Mouse (Mus musculus): Measurements from ENCODE around the gene Myo3b. TPM values are rescaled to one million over a fixed set of nuclear protein-coding genes. Genes with fewer than 3 reads are reported as not detected.

The Myo3b gene
- polyA plus RNA-seq, 1 experiment from 2014 or later: 0.25 TPM

DNA sequence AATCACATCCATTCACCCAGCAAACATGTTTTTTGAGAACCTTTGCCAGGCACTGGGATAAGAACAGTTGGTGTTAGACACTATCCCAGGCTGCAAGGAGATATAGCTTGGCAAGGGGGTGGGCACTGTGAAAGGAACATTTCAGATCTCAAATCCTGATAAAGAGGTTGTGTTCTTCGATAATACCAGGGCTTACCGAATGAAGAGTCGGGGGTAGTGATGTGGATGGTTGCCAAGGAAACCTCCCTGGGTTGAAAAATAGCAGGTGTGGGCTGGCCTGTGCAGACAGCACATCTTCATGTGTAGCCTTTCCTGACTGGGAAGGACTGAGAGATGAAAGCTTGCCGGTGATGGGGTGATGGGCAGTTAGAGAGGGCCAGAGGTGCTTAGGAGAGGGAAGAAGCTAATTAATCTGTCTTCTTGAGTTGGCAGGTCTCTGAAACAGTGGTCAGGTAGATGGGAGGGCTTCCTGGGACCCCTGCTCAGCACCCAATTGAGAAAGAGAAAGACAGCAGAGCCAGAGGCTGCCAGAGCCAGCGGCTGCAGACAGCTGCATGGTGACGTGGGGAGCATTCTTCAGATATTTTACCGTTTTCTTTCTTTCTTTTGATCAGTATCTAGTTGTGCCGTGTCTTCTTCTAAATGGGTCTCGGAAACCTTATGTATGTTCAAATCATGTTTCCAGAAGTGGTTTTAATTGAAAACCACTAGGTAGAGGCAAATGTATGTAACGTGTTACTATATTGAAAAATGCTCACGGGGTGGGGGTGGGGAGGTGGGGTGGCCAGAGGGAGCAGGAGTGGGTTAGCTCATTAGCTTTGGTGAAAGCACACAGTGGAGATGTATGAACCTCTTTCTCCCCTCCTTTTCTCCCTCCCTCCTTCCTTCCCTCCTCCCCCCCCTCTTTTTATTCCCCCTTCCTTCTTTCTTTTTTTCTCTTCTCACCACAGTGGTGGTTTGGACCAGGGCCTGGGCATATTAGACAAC, 21.7 kb downstream of the Myo3b start:
- no peak overlapping the region for H3K27ac ChIP-seq (ENCODE audit: low read length)
- H3K27me3 ChIP-seq (replicated peaks; ENCODE audit: insufficient read depth, low read length): no peaks in the 10 kb centered on the region
- DNase-seq (ENCODE audit: low spot score): no peak
- TF ChIP-seq CTCF (IDR thresholded peaks at IDR 0.05) (no peak), EP300 (IDR thresholded peaks at IDR 0.05) (no peak)
- no peaks in the 10 kb centered on the region for H3K4me1 ChIP-seq (ENCODE audit: insufficient read depth, low read depth, low read length)
- no peak overlapping the region for H3K4me3 ChIP-seq (ENCODE audit: low read depth, low read length)
- H3K36me3 ChIP-seq (ENCODE audit: insufficient read depth, low read length): no peaks in the 10 kb centered on the region
- ATAC-seq: no peak
- no peak overlapping the region for H3K4me2 ChIP-seq (replicated peaks; ENCODE audit: low read depth, low read length)
- WGBS: 40% methylated on average over 11 of the region's 11 CpGs
- H3K9me3 ChIP-seq (ENCODE audit: low read length): no peaks in the 10 kb centered on the region
- no peak overlapping the region for H3K9ac ChIP-seq (replicated peaks; ENCODE audit: low read depth)

DNA sequence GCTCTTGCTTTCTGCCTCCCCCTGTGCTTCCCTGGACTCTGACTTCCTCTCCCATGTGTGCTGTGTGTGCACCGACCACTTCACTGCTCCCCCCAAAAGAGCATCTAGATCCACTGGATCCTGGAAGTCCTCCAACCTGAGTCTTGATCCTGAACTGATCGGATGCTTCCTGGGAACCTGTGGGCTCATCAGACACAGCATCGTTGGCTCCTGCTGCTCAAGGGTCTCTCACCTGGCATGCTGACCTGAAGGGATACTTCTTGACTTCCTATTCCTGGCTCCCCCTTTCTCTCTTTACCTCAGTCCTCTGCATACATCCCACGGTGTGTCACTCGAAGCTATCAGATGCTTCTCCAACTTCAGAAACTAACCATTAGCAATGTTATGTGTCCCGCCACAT, 26.2 kb downstream of the Myo3b start:
- H3K9ac ChIP-seq (replicated peaks; ENCODE audit: low read depth): no peak overlapping the region
- no peaks in the 10 kb centered on the region for H3K36me3 ChIP-seq (ENCODE audit: insufficient read depth, low read length)
- no peak for DNase-seq (ENCODE audit: low spot score)
- WGBS: 72% methylated on average over 6 of the region's 6 CpGs
- H3K9me3 ChIP-seq (ENCODE audit: low read length): no peaks in the 10 kb centered on the region
- H3K4me3 ChIP-seq (ENCODE audit: low read depth, low read length): no peak overlapping the region
- no peak overlapping the region for H3K27ac ChIP-seq (ENCODE audit: low read length)
- ATAC-seq: no peak
- H3K4me2 ChIP-seq (replicated peaks; ENCODE audit: low read depth, low read length): no peak overlapping the region
- H3K4me1 ChIP-seq (ENCODE audit: insufficient read depth, low read depth, low read length): no peaks in the 10 kb centered on the region
- no peak for TF ChIP-seq EP300 (IDR thresholded peaks at IDR 0.05)
- TF ChIP-seq CTCF (IDR thresholded peaks at IDR 0.05): no peak
- H3K27me3 ChIP-seq (replicated peaks; ENCODE audit: insufficient read depth, low read length): no peaks in the 10 kb centered on the region

DNA sequence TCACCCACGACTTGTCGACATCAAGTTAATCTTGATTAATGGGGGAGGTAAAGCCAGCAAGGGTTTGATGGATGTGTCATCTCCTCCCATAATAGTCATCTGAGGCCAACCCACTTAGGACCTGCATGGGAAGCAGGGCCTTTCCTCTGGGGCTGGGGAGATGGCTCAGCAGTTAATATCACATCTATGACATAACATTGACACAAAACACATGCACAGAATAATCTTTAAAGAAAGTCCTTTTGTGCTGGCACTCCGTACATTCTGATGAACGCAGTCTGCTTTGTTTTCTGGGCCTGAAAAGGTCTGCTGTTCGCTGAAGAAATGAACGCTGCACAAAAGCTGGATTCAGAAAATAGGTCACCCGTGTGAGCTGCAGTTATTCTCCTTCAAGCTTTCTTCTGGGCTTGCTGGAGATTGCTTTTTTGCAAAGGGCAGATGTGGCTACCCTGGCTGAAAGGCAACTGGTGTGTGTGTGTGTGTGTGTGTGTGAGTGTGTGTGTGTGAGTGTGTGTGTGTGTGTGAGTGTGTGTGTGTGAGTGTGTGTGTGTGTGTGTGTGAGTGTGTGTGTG, 26.9 kb downstream of the Myo3b start:
- no peaks in the 10 kb centered on the region for H3K27me3 ChIP-seq (replicated peaks; ENCODE audit: insufficient read depth, low read length)
- H3K9me3 ChIP-seq (ENCODE audit: low read length): no peaks in the 10 kb centered on the region
- H3K4me2 ChIP-seq (replicated peaks; ENCODE audit: low read depth, low read length): no peak overlapping the region
- H3K36me3 ChIP-seq (ENCODE audit: insufficient read depth, low read length): no peaks in the 10 kb centered on the region
- H3K4me1 ChIP-seq (ENCODE audit: insufficient read depth, low read depth, low read length): no peaks in the 10 kb centered on the region
- H3K27ac ChIP-seq (ENCODE audit: low read length): no peak overlapping the region
- H3K9ac ChIP-seq (replicated peaks; ENCODE audit: low read depth): no peak overlapping the region
- ATAC-seq: no peak
- TF ChIP-seq EP300 (IDR thresholded peaks at IDR 0.05) (no peak), CTCF (IDR thresholded peaks at IDR 0.05) (no peak)
- WGBS: 63% methylated on average over 7 of the region's 7 CpGs
- no peak overlapping the region for H3K4me3 ChIP-seq (ENCODE audit: low read depth, low read length)
- DNase-seq (ENCODE audit: low spot score): no peak

DNA sequence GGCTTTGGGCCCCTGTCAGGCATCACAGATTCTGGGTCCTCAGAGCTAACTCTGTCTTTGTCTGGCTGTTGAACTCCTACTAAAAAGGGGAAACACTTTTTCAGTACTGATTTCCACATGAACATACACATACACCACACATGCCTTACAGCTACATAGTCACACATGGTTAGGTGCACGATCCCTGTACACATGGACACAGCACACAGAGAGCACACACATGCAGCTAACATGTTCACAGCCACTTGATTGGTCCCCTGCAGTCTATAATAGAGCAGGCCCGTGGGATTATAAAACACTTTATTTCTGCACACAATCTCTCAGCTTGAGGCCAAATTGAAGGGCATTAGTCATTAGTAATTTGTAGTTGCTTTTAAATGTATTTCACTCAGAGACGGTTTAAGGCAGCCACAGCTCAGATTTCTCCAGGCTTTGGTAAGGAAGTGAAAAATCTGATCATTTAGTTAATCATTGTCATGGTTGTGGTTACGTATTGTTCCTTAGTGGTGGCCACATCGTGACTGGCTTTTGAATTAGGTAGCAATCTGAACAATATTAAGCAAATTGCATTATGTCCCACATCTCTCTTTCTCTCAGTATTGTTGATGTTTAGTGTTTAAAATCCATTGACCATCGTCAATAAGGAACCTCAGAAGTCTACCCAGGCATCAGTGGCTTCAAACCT, 27.6 kb downstream of the Myo3b start:
- Histone ChIP-seq H3K4me2 (replicated peaks; ENCODE audit: low read depth, low read length) (no peak overlapping the region), H3K9ac (replicated peaks; ENCODE audit: low read depth) (no peak overlapping the region), H3K27me3 (replicated peaks; ENCODE audit: insufficient read depth, low read length) (no peaks in the 10 kb centered on the region), H3K4me3 (ENCODE audit: low read depth, low read length) (no peak overlapping the region), H3K4me1 (ENCODE audit: insufficient read depth, low read depth, low read length) (no peaks in the 10 kb centered on the region), H3K27ac (ENCODE audit: low read length) (no peak overlapping the region), H3K9me3 (ENCODE audit: low read length) (no peaks in the 10 kb centered on the region), H3K36me3 (ENCODE audit: insufficient read depth, low read length) (no peaks in the 10 kb centered on the region)
- TF ChIP-seq CTCF (IDR thresholded peaks at IDR 0.05) (no peak), EP300 (IDR thresholded peaks at IDR 0.05) (no peak)
- ATAC-seq: no peak
- DNase-seq (ENCODE audit: low spot score): no peak
- 67% methylated on average over 6 of the region's 6 CpGs for WGBS

DNA sequence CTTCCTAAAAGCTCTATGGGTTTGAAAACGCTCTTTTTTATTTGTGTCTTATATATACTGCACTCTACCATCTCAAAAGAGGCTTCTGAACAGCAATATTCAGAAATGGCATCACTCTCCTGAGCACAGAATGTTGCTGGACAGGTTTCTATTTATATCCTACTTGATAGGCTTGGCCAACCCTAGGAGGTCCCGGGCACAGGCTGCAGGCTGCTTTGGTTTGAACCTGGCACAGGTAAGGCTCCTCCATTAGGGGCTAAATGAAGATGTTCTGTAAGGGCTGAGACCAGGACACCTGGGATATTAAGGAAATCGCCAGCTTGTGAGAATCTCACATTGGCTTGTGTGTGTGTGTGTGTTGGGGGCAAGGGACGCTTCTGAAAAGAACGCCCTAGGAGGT, 30.9 kb downstream of the Myo3b start:
- H3K4me2 ChIP-seq (replicated peaks; ENCODE audit: low read depth, low read length): no peak overlapping the region
- H3K9ac ChIP-seq (replicated peaks; ENCODE audit: low read depth): no peak overlapping the region
- H3K4me1 ChIP-seq (ENCODE audit: insufficient read depth, low read depth, low read length): no peaks in the 10 kb centered on the region
- 60% methylated on average over 5 of the region's 5 CpGs for WGBS
- H3K36me3 ChIP-seq (ENCODE audit: insufficient read depth, low read length): no peaks in the 10 kb centered on the region
- DNase-seq (ENCODE audit: low spot score) (peak; percentile 69), ATAC-seq (peak; percentile 64)
- no peaks in the 10 kb centered on the region for H3K27me3 ChIP-seq (replicated peaks; ENCODE audit: insufficient read depth, low read length)
- H3K9me3 ChIP-seq (ENCODE audit: low read length): no peaks in the 10 kb centered on the region
- no peak overlapping the region for H3K4me3 ChIP-seq (ENCODE audit: low read depth, low read length)
- no peak overlapping the region for H3K27ac ChIP-seq (ENCODE audit: low read length)
- TF ChIP-seq CTCF (IDR thresholded peaks at IDR 0.05) (no peak), EP300 (IDR thresholded peaks at IDR 0.05) (peak; percentile 24; the same call in 1 of the 2 replicates)

DNA sequence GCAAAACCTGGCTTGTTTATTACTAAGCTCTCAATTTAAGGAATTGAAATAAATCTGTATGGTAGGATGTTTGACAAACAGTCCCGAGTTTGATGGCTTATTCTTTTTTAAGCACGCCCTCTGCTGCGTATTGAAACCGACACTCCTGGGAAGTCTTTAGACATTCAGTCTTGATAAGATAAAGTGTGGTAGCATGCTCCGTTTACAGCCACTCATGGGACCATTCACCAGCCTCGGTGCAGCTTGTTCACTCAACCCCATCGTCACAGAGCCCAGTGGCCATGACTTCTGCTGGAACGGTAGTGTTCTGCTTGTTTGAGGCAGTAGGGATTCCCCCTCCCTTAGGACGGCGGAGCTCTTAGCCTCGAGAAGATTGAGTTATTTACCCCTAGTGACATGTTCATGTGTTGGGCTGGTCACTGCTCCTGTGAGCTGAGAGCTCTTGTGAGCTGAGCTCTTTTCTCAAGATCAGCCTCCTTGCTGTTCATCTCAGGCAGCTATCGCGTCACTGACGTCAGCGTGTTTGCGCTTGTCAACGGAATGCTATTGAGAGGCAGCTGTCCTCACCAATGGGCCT, 44.6 kb downstream of the Myo3b start:
- ATAC-seq (peak; percentile 33; the same call in 1 of the 2 replicates), DNase-seq (ENCODE audit: low spot score) (peak; percentile 30)

More for the DNA sequence above, 44.6 kb downstream of the Myo3b start:
- WGBS: 37% methylated on average over 17 of the region's 17 CpGs
- Histone ChIP-seq H3K4me3 (ENCODE audit: low read depth, low read length) (no peak overlapping the region), H3K27ac (ENCODE audit: low read length) (no peak overlapping the region), H3K27me3 (replicated peaks; ENCODE audit: insufficient read depth, low read length) (no peaks in the 10 kb centered on the region), H3K4me1 (ENCODE audit: insufficient read depth, low read depth, low read length) (no peaks in the 10 kb centered on the region), H3K9ac (replicated peaks; ENCODE audit: low read depth) (no peak overlapping the region), H3K9me3 (ENCODE audit: low read length) (no peaks in the 10 kb centered on the region), H3K36me3 (ENCODE audit: insufficient read depth, low read length) (no peaks in the 10 kb centered on the region), H3K4me2 (replicated peaks; ENCODE audit: low read depth, low read length) (peak overlapping the region; percentile 35)
- TF ChIP-seq EP300 (IDR thresholded peaks at IDR 0.05): no peak
- TF ChIP-seq CTCF (IDR thresholded peaks at IDR 0.05): no peak

Measured in lung, postnatal 0 days (tissue).